ENCODE assay signal across 8 mouse cellular contexts in the genomic region with DNA sequence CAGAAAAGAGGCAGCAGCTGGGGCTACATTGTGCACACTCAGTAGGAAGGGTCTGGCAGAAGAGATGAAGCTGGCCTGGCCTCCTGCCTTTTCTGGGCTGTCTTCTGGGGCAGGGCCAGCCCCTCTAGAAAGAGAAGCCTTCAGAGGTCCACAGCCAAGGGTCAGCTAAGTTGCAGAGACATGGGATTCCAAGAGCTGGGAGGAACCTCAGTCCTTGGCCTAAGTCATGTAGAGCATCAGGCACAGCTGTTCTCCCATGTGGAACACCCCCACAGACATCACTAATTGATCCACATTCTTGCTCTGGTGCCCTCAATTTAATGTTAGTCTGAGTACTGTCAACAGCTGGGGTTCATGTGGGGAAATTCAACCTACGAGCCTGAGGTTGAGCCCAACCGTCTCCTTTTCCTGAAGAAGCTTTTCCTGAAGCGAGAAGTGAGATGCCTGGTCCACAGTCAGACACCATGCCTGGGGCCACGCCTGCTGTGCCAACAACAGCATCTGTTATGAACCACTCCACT. TPM values are rescaled to one million over a fixed set of nuclear protein-coding genes. Genes with fewer than 3 reads are reported as not detected.
DNase-seq lines count a peak whose midpoint lies in the region; ATAC-seq and TF ChIP-seq lines count a peak whose summit lies in the region.

No protein-coding gene starts in this region.

- peaks cover 44% of the 10 kb centered on the region for H3K4me1 ChIP-seq in intestine, embryonic 14.5 days (replicated peaks; ENCODE audit: control insufficient read depth, insufficient read depth, low read length)
- H3K4me1 ChIP-seq in intestine, postnatal 0 days (replicated peaks; ENCODE audit: control insufficient read depth, insufficient read depth, low read length) = peaks cover 13% of the 10 kb centered on the region; the same call in 1 of the 2 replicates

- H3K9me3 ChIP-seq in intestine, embryonic 14.5 days (ENCODE audit: control insufficient read depth, low read length) = no peaks in the 10 kb centered on the region
- H3K9me3 ChIP-seq in intestine, postnatal 0 days (ENCODE audit: control insufficient read depth) = no peaks in the 10 kb centered on the region

- ATAC-seq in intestine, embryonic 14.5 days (replicated peaks; ENCODE audit: low FRiP score, low TSS enrichment, low read depth) = no peak
- ATAC-seq in intestine, postnatal 0 days = no peak

- no peaks in the 10 kb centered on the region for H3K36me3 ChIP-seq in intestine, embryonic 14.5 days (ENCODE audit: control insufficient read depth, insufficient read depth, low read length)
- H3K36me3 ChIP-seq in intestine, postnatal 0 days (ENCODE audit: control insufficient read depth, insufficient read depth) = no peaks in the 10 kb centered on the region

- intact Hi-C loops in gastrocnemius, adult 2 months (cut with DNase I) = no loop called here

- no peak for TF ChIP-seq CTCF in intestine, postnatal 0 days (IDR thresholded peaks at IDR 0.05; ENCODE audit: low read depth)
- TF ChIP-seq CTCF in gastrocnemius, adult 2 months (IDR thresholded peaks at IDR 0.05) = no peak

- 58% methylated on average over 4 of the region's 4 CpGs for WGBS in intestine, embryonic 14.5 days
- 68% methylated on average over 4 of the region's 4 CpGs for WGBS in intestine, postnatal 0 days

- H3K27me3 ChIP-seq in intestine, embryonic 14.5 days (replicated peaks; ENCODE audit: control insufficient read depth, insufficient read depth, low read length) = no peaks in the 10 kb centered on the region
- no peaks in the 10 kb centered on the region for H3K27me3 ChIP-seq in intestine, postnatal 0 days (replicated peaks; ENCODE audit: control insufficient read depth, insufficient read depth, low read length)

- H3K9ac ChIP-seq in intestine, embryonic 14.5 days (ENCODE audit: low read length) = no peak overlapping the region
- no peak overlapping the region for H3K9ac ChIP-seq in intestine, postnatal 0 days (ENCODE audit: low read depth, low read length)

- H3K4me3 ChIP-seq in intestine, embryonic 14.5 days (ENCODE audit: low read depth, low read length) = no peak overlapping the region
- H3K4me3 ChIP-seq in intestine, postnatal 0 days (ENCODE audit: low read depth, low read length) = no peak overlapping the region
- peak overlapping the region; percentile 22 for H3K4me3 ChIP-seq in gastrocnemius, adult 2 months

- H3K27ac ChIP-seq in intestine, embryonic 14.5 days (ENCODE audit: low read depth) = peak overlapping the region; percentile 47; the same call in 1 of the 2 replicates
- no peak overlapping the region for H3K27ac ChIP-seq in intestine, postnatal 0 days (ENCODE audit: low read depth, low read length)
- H3K27ac ChIP-seq in gastrocnemius, adult 2 months = peak overlapping the region; percentile 73

- H3K4me2 ChIP-seq in intestine, embryonic 14.5 days (ENCODE audit: low read length) = no peak overlapping the region
- H3K4me2 ChIP-seq in intestine, postnatal 0 days (replicated peaks; ENCODE audit: low read depth) = no peak overlapping the region

- DNase-seq in intestine, embryonic 14.5 days (ENCODE audit: low spot score) = no peak
- peak; percentile 84 for DNase-seq in gastrocnemius, adult 2 months
- DNase-seq in kidney, adult 18-20 months = peak; percentile 47
- DNase-seq in lung, postnatal 14 days = peak; percentile 74
- no peak for DNase-seq in frontal cortex, adult 2 months (ENCODE audit: extremely low spot score in 1 of 2, low spot score in 1 of 2)
- no peak for DNase-seq in spleen, postnatal 4 days (ENCODE audit: low spot score in 2 of 2)
- no peak for DNase-seq in spleen, adult 18-20 months

RNA-seq across cellular contexts. Expression of a gene that starts 20.0 kb away (rescaled TPM):
- 13.4 and 14.6 TPM in 2 replicates for polyA plus RNA-seq in intestine, embryonic 14.5 days (2014; fragmentation: Nextera tagmentation; extraction: Ambion mirVana)
- polyA plus RNA-seq in intestine, postnatal 0 days (2015; fragmentation: Nextera tagmentation; extraction: Ambion mirVana) = 8.8 and 10.5 TPM in 2 replicates
- total RNA-seq in gastrocnemius, adult 2 months (2021) = 10 to 100 TPM in 1 of 2 experiments, 1 to 10 TPM in 1; 6.4 to 14.3 TPM
- 1.5 and 1.7 TPM in 2 replicates for polyA plus RNA-seq in frontal cortex, adult 2 months (2012; rRNA removed)

Comparison
In these comparisons a context has a peak if more than half of its experiments do, and no peak if none do; other contexts are left out.
1. DNase-seq: peak in gastrocnemius, adult 2 months (single experiment), kidney, adult 18-20 months (single experiment) and lung, postnatal 14 days (single experiment); none in intestine, embryonic 14.5 days (single experiment), frontal cortex, adult 2 months (0 of 2), spleen, postnatal 4 days (0 of 2) and spleen, adult 18-20 months (0 of 2).